Mouse (Mus musculus): ENCODE measurements around the gene Sgca.

Sgca gene

GRCm38 (mm10) chr11:94957693-94958064, 18.4 kb downstream of the Sgca start:
- no peaks in the 10 kb centered on the region for H3K36me3 ChIP-seq (ENCODE audit: insufficient read depth, low read length)
- H3K27me3 ChIP-seq (ENCODE audit: insufficient read depth, low read length), result no peaks in the 10 kb centered on the region
- H3K4me1 ChIP-seq (replicated peaks; ENCODE audit: low read depth, low read length), result peaks cover 65% of the 10 kb centered on the region
- H3K4me3 ChIP-seq (replicated peaks; ENCODE audit: low read length), result peak overlapping the region; percentile 69
- TF ChIP-seq NANOG (IDR thresholded peaks at IDR 0.05; ENCODE audit: borderline replicate concordance, low read length), result no peak
- TF ChIP-seq POU5F1 (IDR thresholded peaks at IDR 0.05; ENCODE audit: borderline replicate concordance, low read length), result no peak
- TF ChIP-seq CTCF (conservative IDR thresholded peaks at IDR 0.05; ENCODE audit: low read length), result no peak
- no peaks in the 10 kb centered on the region for H3K9me3 ChIP-seq (ENCODE audit: low read length)

GRCm38 (mm10) chr11:94955103-94955502, 21.0 kb downstream of the Sgca start:
- Histone ChIP-seq H3K4me3 (replicated peaks; ENCODE audit: low read length) (no peak overlapping the region), H3K27me3 (ENCODE audit: insufficient read depth, low read length) (no peaks in the 10 kb centered on the region), H3K36me3 (ENCODE audit: insufficient read depth, low read length) (no peaks in the 10 kb centered on the region), H3K9me3 (ENCODE audit: low read length) (peaks cover 13% of the 10 kb centered on the region), H3K4me1 (replicated peaks; ENCODE audit: low read depth, low read length) (peaks cover 72% of the 10 kb centered on the region)
- TF ChIP-seq POU5F1 (IDR thresholded peaks at IDR 0.05; ENCODE audit: borderline replicate concordance, low read length) (no peak), CTCF (conservative IDR thresholded peaks at IDR 0.05; ENCODE audit: low read length) (no peak), NANOG (IDR thresholded peaks at IDR 0.05; ENCODE audit: borderline replicate concordance, low read length) (no peak)

- Histone ChIP-seq H3K4me1 (replicated peaks; ENCODE audit: low read depth, low read length) (peaks cover 52% of the 10 kb centered on the region), H3K36me3 (ENCODE audit: insufficient read depth, low read length) (no peaks in the 10 kb centered on the region), H3K4me3 (replicated peaks; ENCODE audit: low read length) (peak overlapping the region; percentile 26; the same call in 1 of the 2 replicates), H3K27me3 (ENCODE audit: insufficient read depth, low read length) (peaks cover 23% of the 10 kb centered on the region), H3K9me3 (ENCODE audit: low read length) (peaks cover 16% of the 10 kb centered on the region)
- TF ChIP-seq CTCF (conservative IDR thresholded peaks at IDR 0.05; ENCODE audit: low read length) (no peak), POU5F1 (IDR thresholded peaks at IDR 0.05; ENCODE audit: borderline replicate concordance, low read length) (no peak)
Measured at GRCm38 (mm10) chr11:94952169-94952568, 24.0 kb downstream of the Sgca start.

- H3K36me3 ChIP-seq (ENCODE audit: insufficient read depth, low read length), result no peaks in the 10 kb centered on the region
- peaks cover 4% of the 10 kb centered on the region for H3K9me3 ChIP-seq (ENCODE audit: low read length)
- H3K4me3 ChIP-seq (replicated peaks; ENCODE audit: low read length), result no peak overlapping the region
- peaks cover 9% of the 10 kb centered on the region; the same call in 1 of the 2 replicates for H3K4me1 ChIP-seq (replicated peaks; ENCODE audit: low read depth, low read length)
- H3K27me3 ChIP-seq (ENCODE audit: insufficient read depth, low read length), result peaks cover 88% of the 10 kb centered on the region
- TF ChIP-seq POU5F1 (IDR thresholded peaks at IDR 0.05; ENCODE audit: borderline replicate concordance, low read length), result no peak
- no peak for TF ChIP-seq CTCF (conservative IDR thresholded peaks at IDR 0.05; ENCODE audit: low read length)
- TF ChIP-seq NANOG (IDR thresholded peaks at IDR 0.05; ENCODE audit: borderline replicate concordance, low read length), result no peak
Measured at GRCm38 (mm10) chr11:94945236-94945635, 30.9 kb downstream of the Sgca start.

GRCm38 (mm10) chr11:94944295-94944694, 31.8 kb downstream of the Sgca start:
- H3K4me3 ChIP-seq (replicated peaks; ENCODE audit: low read length), result no peak overlapping the region
- H3K9me3 ChIP-seq (ENCODE audit: low read length), result no peaks in the 10 kb centered on the region
- H3K36me3 ChIP-seq (ENCODE audit: insufficient read depth, low read length), result no peaks in the 10 kb centered on the region
- peaks cover 96% of the 10 kb centered on the region for H3K27me3 ChIP-seq (ENCODE audit: insufficient read depth, low read length)
- H3K4me1 ChIP-seq (replicated peaks; ENCODE audit: low read depth, low read length), result no peaks in the 10 kb centered on the region; the same call in 1 of the 2 replicates
- 0 out of 2 replicates have a peak, but pooled peaks have one; percentile 9 for TF ChIP-seq CTCF (conservative IDR thresholded peaks at IDR 0.05; ENCODE audit: low read length)
- TF ChIP-seq NANOG (IDR thresholded peaks at IDR 0.05; ENCODE audit: borderline replicate concordance, low read length), result no peak

- peaks cover 94% of the 10 kb centered on the region for H3K27me3 ChIP-seq (ENCODE audit: insufficient read depth, low read length)
- H3K36me3 ChIP-seq (ENCODE audit: insufficient read depth, low read length), result no peaks in the 10 kb centered on the region
- no peak overlapping the region for H3K4me3 ChIP-seq (replicated peaks; ENCODE audit: low read length)
- no peaks in the 10 kb centered on the region for H3K9me3 ChIP-seq (ENCODE audit: low read length)
- H3K4me1 ChIP-seq (replicated peaks; ENCODE audit: low read depth, low read length), result peaks cover 3% of the 10 kb centered on the region
- no peak for TF ChIP-seq NANOG (IDR thresholded peaks at IDR 0.05; ENCODE audit: borderline replicate concordance, low read length)
- no peak for TF ChIP-seq POU5F1 (IDR thresholded peaks at IDR 0.05; ENCODE audit: borderline replicate concordance, low read length)
- no peak for TF ChIP-seq CTCF (conservative IDR thresholded peaks at IDR 0.05; ENCODE audit: low read length)
Measured at GRCm38 (mm10) chr11:94943054-94943453, 33.1 kb downstream of the Sgca start.

GRCm38 (mm10) chr11:94942282-94943023, 33.7 kb downstream of the Sgca start:
- Histone ChIP-seq H3K4me1 (replicated peaks; ENCODE audit: low read depth, low read length) (peaks cover 9% of the 10 kb centered on the region), H3K9me3 (ENCODE audit: low read length) (no peaks in the 10 kb centered on the region), H3K27me3 (ENCODE audit: insufficient read depth, low read length) (peaks cover 94% of the 10 kb centered on the region), H3K36me3 (ENCODE audit: insufficient read depth, low read length) (no peaks in the 10 kb centered on the region), H3K4me3 (replicated peaks; ENCODE audit: low read length) (no peak overlapping the region)
- TF ChIP-seq NANOG (IDR thresholded peaks at IDR 0.05; ENCODE audit: borderline replicate concordance, low read length), result no peak
- no peak for TF ChIP-seq POU5F1 (IDR thresholded peaks at IDR 0.05; ENCODE audit: borderline replicate concordance, low read length)
- TF ChIP-seq CTCF (conservative IDR thresholded peaks at IDR 0.05; ENCODE audit: low read length), result peak; percentile 54

GRCm38 (mm10) chr11:94941776-94942175, 34.4 kb downstream of the Sgca start:
- Histone ChIP-seq H3K9me3 (ENCODE audit: low read length) (no peaks in the 10 kb centered on the region), H3K4me1 (replicated peaks; ENCODE audit: low read depth, low read length) (peaks cover 13% of the 10 kb centered on the region), H3K27me3 (ENCODE audit: insufficient read depth, low read length) (peaks cover 88% of the 10 kb centered on the region), H3K4me3 (replicated peaks; ENCODE audit: low read length) (no peak overlapping the region), H3K36me3 (ENCODE audit: insufficient read depth, low read length) (no peaks in the 10 kb centered on the region)
- no peak for TF ChIP-seq NANOG (IDR thresholded peaks at IDR 0.05; ENCODE audit: borderline replicate concordance, low read length)
- TF ChIP-seq CTCF (conservative IDR thresholded peaks at IDR 0.05; ENCODE audit: low read length), result no peak
- TF ChIP-seq POU5F1 (IDR thresholded peaks at IDR 0.05; ENCODE audit: borderline replicate concordance, low read length), result no peak

GRCm38 (mm10) chr11:94941121-94941520, 35.0 kb downstream of the Sgca start:
- Histone ChIP-seq H3K4me1 (replicated peaks; ENCODE audit: low read depth, low read length) (peaks cover 19% of the 10 kb centered on the region), H3K4me3 (replicated peaks; ENCODE audit: low read length) (no peak overlapping the region), H3K36me3 (ENCODE audit: insufficient read depth, low read length) (no peaks in the 10 kb centered on the region), H3K9me3 (ENCODE audit: low read length) (no peaks in the 10 kb centered on the region), H3K27me3 (ENCODE audit: insufficient read depth, low read length) (peaks cover 87% of the 10 kb centered on the region)
- no peak for TF ChIP-seq CTCF (conservative IDR thresholded peaks at IDR 0.05; ENCODE audit: low read length)
- TF ChIP-seq POU5F1 (IDR thresholded peaks at IDR 0.05; ENCODE audit: borderline replicate concordance, low read length), result no peak
- TF ChIP-seq NANOG (IDR thresholded peaks at IDR 0.05; ENCODE audit: borderline replicate concordance, low read length), result no peak
